Mouse (Mus musculus): ENCODE data around the gene Yif1a. TPM values are rescaled to one million over a fixed set of nuclear protein-coding genes. Genes with fewer than 3 reads are reported as not detected.

Gene Yif1a
- 70.4 and 80.6 TPM in 2 replicates for polyA plus RNA-seq (2014; fragmentation: Nextera tagmentation; extraction: Ambion mirVana)

DNA sequence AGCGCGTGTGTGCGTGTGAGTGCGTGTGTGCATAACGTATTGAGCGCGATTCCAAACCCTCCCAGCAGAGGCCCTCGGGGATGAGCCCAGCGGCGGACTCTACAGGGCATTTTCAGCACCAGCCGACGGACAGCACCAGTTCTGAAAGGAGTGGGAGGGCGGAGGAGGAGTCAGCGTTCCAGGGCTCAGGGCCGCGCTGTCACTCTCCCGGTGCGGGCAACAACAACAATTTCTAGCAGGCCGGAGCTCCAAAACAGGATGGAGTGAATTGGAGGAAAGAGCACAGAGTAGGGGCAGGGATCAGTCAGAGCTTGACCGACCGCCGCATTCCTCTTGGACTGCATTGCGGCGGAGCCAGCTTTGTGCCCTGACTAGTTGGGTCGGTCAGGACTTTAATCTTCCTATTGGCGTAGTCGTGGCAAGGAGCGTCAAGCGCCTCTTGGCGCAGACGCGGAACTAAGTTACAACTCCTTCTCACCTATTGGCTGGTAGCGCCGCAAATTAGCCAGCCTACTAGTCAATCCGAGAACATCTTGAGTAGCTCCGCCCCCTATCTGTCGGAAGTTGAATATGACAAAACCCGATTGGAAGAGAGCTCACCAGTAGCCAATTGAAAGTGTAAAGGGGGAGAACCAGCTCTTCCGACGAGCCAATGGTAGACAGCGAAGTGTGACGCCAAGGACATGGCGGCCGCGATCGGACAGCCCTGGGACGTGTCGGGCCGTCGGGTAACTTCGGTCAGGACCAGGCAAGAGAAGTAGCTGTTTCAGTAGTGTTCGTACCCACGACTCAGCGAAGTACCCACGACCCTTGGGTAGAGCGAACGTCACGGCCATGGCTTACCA lies at the start of gene Yif1a:
TSS of gene Yif1a (plus strand) at position 655 of the 845 bp plus-strand sequence.
- peak; percentile 91 for ATAC-seq (ENCODE audit: low FRiP score)
- H3K4me1 ChIP-seq (ENCODE audit: control insufficient read depth, insufficient read depth, low read length) = peaks cover 22% of the 10 kb centered on the region
- under 1% methylated on average over 58 of the region's 58 CpGs for WGBS
- H3K36me3 ChIP-seq (ENCODE audit: control insufficient read depth, insufficient read depth, low read length) = peaks cover 2% of the 10 kb centered on the region; the same call in 1 of the 2 replicates
- peak within 1 kb of the TSS; percentile 86 for H3K4me3 ChIP-seq (ENCODE audit: low read depth, low read length)
- H3K4me2 ChIP-seq = peak within 1 kb of the TSS; percentile 83
- peaks cover 33% of the 10 kb centered on the region for H3K27me3 ChIP-seq (ENCODE audit: control insufficient read depth, insufficient read depth, low read length)
- DNase-seq (ENCODE audit: low spot score, missing footprints) = peak; percentile 100
- peak within 1 kb of the TSS; percentile 72 for H3K9ac ChIP-seq (ENCODE audit: low read length)
- H3K27ac ChIP-seq (ENCODE audit: low read depth, low read length) = peak within 1 kb of the TSS; percentile 71
- H3K9me3 ChIP-seq (ENCODE audit: control insufficient read depth, low read length) = no peaks in the 10 kb centered on the region

DNA sequence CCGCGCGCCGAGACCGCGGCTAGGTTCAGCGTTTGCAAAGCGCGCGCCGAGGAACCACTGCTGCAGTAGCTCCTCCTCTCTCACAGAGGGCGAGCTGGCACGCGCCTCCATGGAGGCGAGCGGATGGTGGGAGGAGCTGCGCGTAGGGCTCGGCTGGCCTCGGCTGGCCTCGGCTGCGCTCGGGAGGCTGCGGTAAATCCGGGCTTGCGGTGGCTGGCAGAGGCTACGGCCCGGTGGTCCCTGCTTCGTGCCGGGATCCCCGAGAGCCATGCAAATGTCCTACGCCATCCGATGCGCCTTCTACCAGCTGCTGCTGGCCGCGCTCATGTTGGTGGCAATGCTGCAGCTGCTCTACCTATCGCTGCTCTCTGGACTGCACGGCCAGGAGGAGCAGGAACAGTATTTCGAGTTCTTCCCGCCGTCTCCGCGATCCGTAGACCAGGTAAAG lies 49.6 kb upstream of the Yif1a start, which contains the start of the genes B4gat1 and AC124502.3:
TSS of gene B4gat1 (plus strand) at position 118 of the 448 bp plus-strand sequence.
TSS of gene AC124502.3 (plus strand) at position 183 of the 448 bp plus-strand sequence.
- H3K9ac ChIP-seq (ENCODE audit: low read length) = peak within 1 kb of the TSS; percentile 88
- ATAC-seq (ENCODE audit: low FRiP score) (peak; percentile 87), DNase-seq (ENCODE audit: low spot score, missing footprints) (peak; percentile 98)
- H3K4me1 ChIP-seq (ENCODE audit: control insufficient read depth, insufficient read depth, low read length) = peaks cover 26% of the 10 kb centered on the region
- WGBS = under 1% methylated on average over 42 of the region's 44 CpGs
- peak within 1 kb of the TSS; percentile 99 for H3K4me2 ChIP-seq
- peak within 1 kb of the TSS; percentile 80 for H3K27ac ChIP-seq (ENCODE audit: low read depth, low read length)
- no peaks in the 10 kb centered on the region for H3K27me3 ChIP-seq (ENCODE audit: control insufficient read depth, insufficient read depth, low read length)
- H3K9me3 ChIP-seq (ENCODE audit: control insufficient read depth, low read length) = no peaks in the 10 kb centered on the region
- H3K36me3 ChIP-seq (ENCODE audit: control insufficient read depth, insufficient read depth, low read length) = no peaks in the 10 kb centered on the region
- H3K4me3 ChIP-seq (ENCODE audit: low read depth, low read length) = peak within 1 kb of the TSS; percentile 76

DNA sequence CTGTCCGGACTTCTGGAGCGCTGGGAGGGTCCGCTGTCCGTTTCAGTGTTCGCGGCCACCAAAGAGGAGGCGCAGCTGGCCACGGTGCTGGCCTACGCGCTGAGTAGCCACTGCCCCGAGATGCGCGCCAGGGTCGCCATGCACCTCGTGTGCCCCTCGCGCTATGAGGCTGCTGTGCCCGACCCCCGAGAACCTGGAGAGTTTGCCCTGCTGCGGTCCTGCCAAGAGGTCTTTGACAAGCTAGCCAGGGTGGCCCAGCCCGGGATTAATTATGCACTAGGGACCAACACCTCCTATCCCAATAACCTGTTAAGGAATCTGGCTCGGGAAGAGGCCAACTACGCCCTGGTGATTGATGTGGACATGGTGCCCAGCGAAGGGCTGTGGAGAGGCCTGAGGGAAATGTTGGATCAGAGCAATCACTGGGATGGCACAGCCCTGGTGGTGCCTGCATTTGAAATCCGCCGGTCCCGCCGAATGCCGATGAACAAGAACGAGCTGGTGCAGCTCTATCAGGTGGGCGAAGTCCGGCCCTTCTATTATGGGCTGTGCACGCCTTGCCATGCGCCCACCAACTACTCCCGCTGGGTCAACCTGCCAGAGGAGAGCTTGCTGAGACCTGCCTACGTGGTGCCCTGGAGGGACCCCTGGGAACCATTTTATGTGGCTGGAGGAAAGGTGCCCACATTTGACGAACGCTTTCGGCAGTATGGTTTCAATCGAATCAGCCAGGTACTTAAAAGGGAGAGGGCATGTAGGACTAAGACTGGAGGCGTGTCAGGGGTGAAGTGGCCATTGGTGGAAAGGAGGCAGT lies 48.8 kb upstream of the Yif1a start:
- Histone ChIP-seq H3K27ac (ENCODE audit: low read depth, low read length) (no peak overlapping the region), H3K27me3 (ENCODE audit: control insufficient read depth, insufficient read depth, low read length) (no peaks in the 10 kb centered on the region), H3K4me3 (ENCODE audit: low read depth, low read length) (peak overlapping the region; percentile 76), H3K9me3 (ENCODE audit: control insufficient read depth, low read length) (no peaks in the 10 kb centered on the region), H3K36me3 (ENCODE audit: control insufficient read depth, insufficient read depth, low read length) (no peaks in the 10 kb centered on the region), H3K9ac (ENCODE audit: low read length) (peak overlapping the region; percentile 88), H3K4me2 (peak overlapping the region; percentile 99), H3K4me1 (ENCODE audit: control insufficient read depth, insufficient read depth, low read length) (peaks cover 26% of the 10 kb centered on the region)
- no peak for ATAC-seq (ENCODE audit: low FRiP score)
- 11% methylated on average over 41 of the region's 41 CpGs for WGBS
- peak; percentile 88 for DNase-seq (ENCODE audit: low spot score, missing footprints)

DNA sequence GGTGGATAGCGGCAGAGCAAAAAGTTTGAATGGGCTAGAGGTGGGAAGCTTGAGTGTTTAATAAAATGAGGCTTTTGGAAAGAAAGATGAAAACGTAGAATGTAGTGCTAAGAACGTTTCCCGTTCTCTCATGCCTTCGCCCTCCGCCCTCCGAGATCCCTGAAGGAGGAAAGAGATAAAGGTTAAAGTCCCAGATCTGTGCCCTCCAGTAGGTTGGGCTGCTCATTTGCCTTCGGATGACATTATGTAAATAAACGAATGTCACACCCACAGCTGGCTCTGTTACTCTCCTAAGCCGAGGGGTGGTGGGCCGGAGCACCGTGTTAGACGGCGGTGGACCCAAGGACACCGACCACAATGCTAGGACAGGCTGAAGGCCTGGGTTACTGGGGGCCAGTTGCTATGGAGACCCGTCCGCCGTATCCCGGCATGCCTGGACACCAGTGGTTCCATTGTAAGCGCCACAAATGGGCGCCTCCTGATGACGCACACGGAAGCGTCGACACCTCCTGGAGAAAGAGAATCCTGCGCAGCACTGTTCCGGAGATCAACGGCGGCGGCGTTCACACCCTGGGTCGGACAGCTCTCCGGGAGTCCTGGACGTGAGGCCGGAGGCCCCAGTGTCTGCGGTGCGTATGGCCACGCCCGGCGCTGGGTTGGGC lies 47.3 kb upstream of the Yif1a start, which contains the start of gene Brms1:
TSS of gene Brms1 (plus strand) at position 493 of the 662 bp plus-strand sequence.
- DNase-seq (ENCODE audit: low spot score, missing footprints) (peak; percentile 99), ATAC-seq (ENCODE audit: low FRiP score) (peak; percentile 80)
- no peaks in the 10 kb centered on the region for H3K36me3 ChIP-seq (ENCODE audit: control insufficient read depth, insufficient read depth, low read length)
- no peaks in the 10 kb centered on the region for H3K9me3 ChIP-seq (ENCODE audit: control insufficient read depth, low read length)
- peak within 1 kb of the TSS; percentile 85 for H3K9ac ChIP-seq (ENCODE audit: low read length)
- H3K27ac ChIP-seq (ENCODE audit: low read depth, low read length) = peak within 1 kb of the TSS; percentile 59; the same call in 1 of the 2 replicates
- peak within 1 kb of the TSS; percentile 92 for H3K4me3 ChIP-seq (ENCODE audit: low read depth, low read length)
- WGBS = 9% methylated on average over 40 of the region's 40 CpGs
- peak within 1 kb of the TSS; percentile 99 for H3K4me2 ChIP-seq
- H3K4me1 ChIP-seq (ENCODE audit: control insufficient read depth, insufficient read depth, low read length) = peaks cover 26% of the 10 kb centered on the region
- H3K27me3 ChIP-seq (ENCODE audit: control insufficient read depth, insufficient read depth, low read length) = no peaks in the 10 kb centered on the region

GRCm38 (mm10) chr19:5041588-5041987 lies 46.8 kb upstream of the Yif1a start:
- ATAC-seq (ENCODE audit: low FRiP score) = no peak
- Histone ChIP-seq H3K36me3 (ENCODE audit: control insufficient read depth, insufficient read depth, low read length) (no peaks in the 10 kb centered on the region), H3K9ac (ENCODE audit: low read length) (peak overlapping the region; percentile 85), H3K4me2 (peak overlapping the region; percentile 99), H3K27me3 (ENCODE audit: control insufficient read depth, insufficient read depth, low read length) (no peaks in the 10 kb centered on the region), H3K27ac (ENCODE audit: low read depth, low read length) (no peak overlapping the region; the same call in 1 of the 2 replicates), H3K4me3 (ENCODE audit: low read depth, low read length) (peak overlapping the region; percentile 92), H3K9me3 (ENCODE audit: control insufficient read depth, low read length) (no peaks in the 10 kb centered on the region), H3K4me1 (ENCODE audit: control insufficient read depth, insufficient read depth, low read length) (peaks cover 26% of the 10 kb centered on the region)
- WGBS = 3% methylated on average over 16 of the region's 16 CpGs
- DNase-seq (ENCODE audit: low spot score, missing footprints) = peak; percentile 83

DNA sequence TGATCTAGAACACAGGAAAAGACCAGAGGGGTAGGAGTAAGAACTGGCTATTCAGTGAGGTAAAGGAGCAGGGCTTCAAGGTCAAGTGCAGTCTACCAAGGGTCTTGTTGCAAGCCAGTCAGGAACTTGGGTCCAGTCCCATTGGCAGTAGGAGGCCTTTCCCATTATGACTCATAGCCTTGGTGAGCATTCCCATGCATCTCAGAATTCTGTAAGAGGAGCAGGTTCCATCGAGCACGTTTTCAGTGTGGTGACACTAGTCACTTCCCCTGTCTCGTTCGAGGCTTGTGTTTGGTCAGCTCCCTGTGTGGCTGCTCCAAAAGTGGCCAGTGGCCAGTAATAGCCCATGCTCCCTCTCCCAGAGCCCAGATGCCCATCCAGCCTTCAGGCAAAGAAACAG lies 42.8 kb upstream of the Yif1a start:
- no peak for DNase-seq (ENCODE audit: low spot score, missing footprints)
- Histone ChIP-seq H3K9me3 (ENCODE audit: control insufficient read depth, low read length) (no peaks in the 10 kb centered on the region), H3K4me3 (ENCODE audit: low read depth, low read length) (no peak overlapping the region), H3K27ac (ENCODE audit: low read depth, low read length) (no peak overlapping the region), H3K27me3 (ENCODE audit: control insufficient read depth, insufficient read depth, low read length) (peaks cover 3% of the 10 kb centered on the region), H3K4me1 (ENCODE audit: control insufficient read depth, insufficient read depth, low read length) (peaks cover 24% of the 10 kb centered on the region), H3K9ac (ENCODE audit: low read length) (no peak overlapping the region), H3K36me3 (ENCODE audit: control insufficient read depth, insufficient read depth, low read length) (0 out of 2 replicates have a peak, but pooled peaks cover 2% of the 10 kb centered on the region), H3K4me2 (no peak overlapping the region)
- no peak for ATAC-seq (ENCODE audit: low FRiP score)
- WGBS = 82% methylated on average over 4 of the region's 4 CpGs

GRCm38 (mm10) chr19:5048138-5049056 lies 39.9 kb upstream of the Yif1a start:
- Histone ChIP-seq H3K36me3 (ENCODE audit: control insufficient read depth, insufficient read depth, low read length) (0 out of 2 replicates have a peak, but pooled peaks cover 2% of the 10 kb centered on the region), H3K9ac (ENCODE audit: low read length) (no peak overlapping the region), H3K9me3 (ENCODE audit: control insufficient read depth, low read length) (no peaks in the 10 kb centered on the region), H3K4me1 (ENCODE audit: control insufficient read depth, insufficient read depth, low read length) (peaks cover 22% of the 10 kb centered on the region), H3K27ac (ENCODE audit: low read depth, low read length) (no peak overlapping the region), H3K4me3 (ENCODE audit: low read depth, low read length) (no peak overlapping the region), H3K4me2 (no peak overlapping the region), H3K27me3 (ENCODE audit: control insufficient read depth, insufficient read depth, low read length) (peaks cover 31% of the 10 kb centered on the region)
- no peak for ATAC-seq (ENCODE audit: low FRiP score)
- DNase-seq (ENCODE audit: low spot score, missing footprints) = no peak
- 83% methylated on average over 14 of the region's 14 CpGs for WGBS
